In the genomic region with DNA sequence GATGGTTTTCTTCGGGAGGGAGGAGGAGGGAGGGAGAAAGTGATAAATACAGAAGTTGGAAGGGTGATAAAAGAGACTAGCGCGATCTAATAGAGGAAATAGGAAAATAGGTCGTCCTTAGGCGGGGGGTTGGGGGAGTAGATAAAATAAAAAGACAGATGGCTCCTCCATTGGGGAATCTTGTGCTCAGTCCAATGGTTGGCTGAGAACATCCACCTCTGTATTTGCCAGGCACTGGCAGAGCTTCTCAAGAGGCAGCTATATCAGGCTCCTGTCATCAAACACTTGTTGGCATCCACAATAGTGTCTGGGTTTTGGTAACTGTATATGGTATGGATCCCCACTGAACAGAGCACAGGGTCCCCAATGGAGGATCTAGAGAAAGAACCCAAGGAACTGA, we compare ENCODE assay signal across 11 mouse cellular contexts.
DNase-seq lines count a peak whose midpoint lies in the region.
"Had no signal": no experiment of that assay in that cellular context is flagged by ENCODE, and none has a peak within 500 bp of the region (broad histone marks: within the 10 kb centered on the region; RNA-seq: fewer than 3 reads in every experiment).

No protein-coding gene starts in this region.

- peak; percentile 4 for DNase-seq in cerebellum, adult 9-11 months
- DNase-seq in cerebellum, adult 8-10 months: no peak
- peak; percentile 37 to 49 for DNase-seq in cerebellum, postnatal 25 days
- DNase-seq in cerebellum, adult 11 months: no peak
- peak; percentile 6 for DNase-seq in brain, adult 2 months (ENCODE audit: low read depth, low spot score)
- DNase-seq in cerebellum, postnatal 36 days: peak; percentile 10 to 17
- DNase-seq: adrenal gland, adult 2 months; adrenal gland, postnatal 14 days; gastrocnemius, postnatal 14 days; heart, adult 11 months; kidney, adult 2 months had no signal

Comparison
In these comparisons a context has a peak if more than half of its experiments do, and no peak if none do; other contexts are left out.
1. DNase-seq: peak in cerebellum, adult 9-11 months (single experiment), cerebellum, postnatal 25 days (2 of 2), brain, adult 2 months (single experiment) and cerebellum, postnatal 36 days (2 of 2); none in cerebellum, adult 8-10 months (single experiment) and cerebellum, adult 11 months (single experiment).